ENCODE assay signal across 21 mouse cellular contexts in the genomic region with DNA sequence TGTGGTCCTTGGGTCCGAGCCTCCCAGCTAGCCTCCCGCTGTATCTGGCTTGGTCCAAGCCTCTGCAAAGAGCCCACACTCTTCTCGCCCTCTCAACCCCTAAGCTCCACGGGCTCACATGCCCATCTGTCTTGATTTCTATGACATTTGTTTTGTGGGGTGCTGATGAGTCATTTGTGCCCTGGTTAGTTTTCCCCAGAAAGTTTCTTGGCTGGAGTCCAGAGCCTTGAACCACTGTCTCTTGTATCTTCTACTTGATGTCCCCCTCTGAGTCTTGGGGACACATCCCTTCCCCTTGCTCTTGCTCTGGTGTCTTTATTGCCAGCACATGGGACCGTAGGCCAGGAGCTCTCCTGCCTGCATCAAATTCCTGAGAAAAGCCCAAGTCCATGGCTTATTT. TPM values are rescaled to one million over a fixed set of nuclear protein-coding genes. Genes with fewer than 3 reads are reported as not detected.
DNase-seq lines count a peak whose midpoint lies in the region; TF ChIP-seq lines count a peak whose summit lies in the region.
"Had no signal": no experiment of that assay in that cellular context is flagged by ENCODE, and none has a peak within 500 bp of the region (broad histone marks: within the 10 kb centered on the region; RNA-seq: fewer than 3 reads in every experiment).

No protein-coding gene starts in this region.

- intact Hi-C loops in left cerebral cortex, adult 2 months (cut with DNase I), result loop anchor here (2.0 kb wide), 1 partner anchor 15 kb away; no protein-coding TSS in a partner anchor
- intact Hi-C loops in left cerebral cortex, postnatal 10 days (cut with DNase I), result no loop called here

- H3K4me3 ChIP-seq in left cerebral cortex, adult 2 months, result no peak overlapping the region
- H3K4me3 ChIP-seq: embryonic facial prominence, embryonic 12.5 days; forebrain, embryonic 12.5 days; heart, adult 2 months; hindbrain, embryonic 12.5 days; midbrain, embryonic 13.5 days had no signal

- DNase-seq in adrenal gland, adult (ENCODE audit: inconsistent age in 2 of 2, low spot score in 1 of 2), result peak; percentile 69 to 87
- no peak for DNase-seq in adrenal gland, postnatal 4 days (ENCODE audit: low spot score in 2 of 2)
- DNase-seq in left cerebral cortex, adult 2 months (ENCODE audit: extremely low spot score in 1 of 2, low spot score in 2 of 2), result no peak
- DNase-seq in left cerebral cortex, postnatal 10 days (ENCODE audit: extremely low spot score in 1 of 2, low spot score in 2 of 2), result no peak
- peak; percentile 27 for DNase-seq in adrenal gland, postnatal 10 days
- no peak for DNase-seq in T-cell, adult 2 months (ENCODE audit: low spot score)
- DNase-seq in lung, postnatal 4 days, result no peak
- no peak for DNase-seq in right cerebral cortex, postnatal 10 days (ENCODE audit: low spot score in 2 of 2)
- DNase-seq: B cell, adult 2 months; gastrocnemius, postnatal 36 days; heart, adult 2 months; kidney, adult 9 months; kidney, postnatal 25 days; lung, embryonic 14.5 days; right cerebral cortex, postnatal 25 days; spleen, adult 18-20 months had no signal

- no peak for TF ChIP-seq CTCF in left cerebral cortex, adult 2 months (IDR thresholded peaks at IDR 0.05)

- peak overlapping the region; percentile 40; the same call in 1 of the 2 replicates for H3K27ac ChIP-seq in left cerebral cortex, adult 2 months
- H3K27ac ChIP-seq: embryonic facial prominence, embryonic 12.5 days; forebrain, embryonic 12.5 days; heart, adult 2 months; hindbrain, embryonic 12.5 days; liver, embryonic 14.5 days; midbrain, embryonic 13.5 days had no signal

RNA-seq across cellular contexts. Expression of gene Rtn4rl1, which starts 6.4 kb away (rescaled TPM):
- 10 to 100 TPM; 33.3 to 33.8 TPM for total RNA-seq in adrenal gland, postnatal 4 days (2021)
- 10 to 100 TPM; 89.0 to 99.0 TPM for total RNA-seq in left cerebral cortex, adult 2 months (2021)
- total RNA-seq in left cerebral cortex, postnatal 10 days (2021), result 10 to 100 TPM; 44.8 to 46.9 TPM
- total RNA-seq in adrenal gland, postnatal 10 days (2021), result 10 to 100 TPM; 25.2 to 27.8 TPM

RNA-seq across cellular contexts. Expression of gene Dph1, which starts 8.9 kb away (rescaled TPM):
- total RNA-seq in adrenal gland, postnatal 4 days (2021), result 10 to 100 TPM; 26.8 to 29.0 TPM
- 10 to 100 TPM; 27.9 to 28.9 TPM for total RNA-seq in left cerebral cortex, adult 2 months (2021)
- 10 to 100 TPM; 14.1 to 15.9 TPM for total RNA-seq in left cerebral cortex, postnatal 10 days (2021)
- total RNA-seq in adrenal gland, postnatal 10 days (2021), result 10 to 100 TPM; 23.1 to 24.2 TPM

RNA-seq across cellular contexts. Expression of gene Ovca2, which starts 21.3 kb away (rescaled TPM):
- total RNA-seq in adrenal gland, postnatal 4 days (2021), result 10 to 100 TPM; 16.0 to 17.4 TPM
- 10 to 100 TPM; 12.1 to 12.7 TPM for total RNA-seq in left cerebral cortex, adult 2 months (2021)
- total RNA-seq in left cerebral cortex, postnatal 10 days (2021), result 10 to 100 TPM in 1 of 2 experiments, 1 to 10 TPM in 1; 9.2 to 11.3 TPM
- total RNA-seq in adrenal gland, postnatal 10 days (2021), result 10 to 100 TPM; 13.5 to 18.1 TPM

RNA-seq across cellular contexts. Expression of gene Hic1, which starts 30.6 kb away (rescaled TPM):
- 10 to 100 TPM; 22.9 to 29.2 TPM for total RNA-seq in adrenal gland, postnatal 4 days (2021)
- total RNA-seq in left cerebral cortex, adult 2 months (2021), result 1 to 10 TPM; 3.3 to 3.9 TPM
- 1 to 10 TPM; 3.9 to 5.3 TPM for total RNA-seq in left cerebral cortex, postnatal 10 days (2021)
- 10 to 100 TPM; 23.6 to 24.5 TPM for total RNA-seq in adrenal gland, postnatal 10 days (2021)

Comparison
In these comparisons a context has a peak if more than half of its experiments do, and no peak if none do; other contexts are left out.
1. DNase-seq: peak in adrenal gland, adult (2 of 2) and adrenal gland, postnatal 10 days (single experiment); none in adrenal gland, postnatal 4 days (0 of 2), left cerebral cortex, adult 2 months (0 of 2), left cerebral cortex, postnatal 10 days (0 of 2), T-cell, adult 2 months (single experiment), lung, postnatal 4 days (0 of 2) and right cerebral cortex, postnatal 10 days (0 of 2).